Mouse (Mus musculus) telencephalon, adult 2 months (tissue): Measurements from ENCODE around the gene Eipr1.
A peak's percentile ranks its signal among the peaks of the same experiment; 100 is the strongest.
"Not testable (repeated sequence)": the region's sequence is repeated elsewhere in the genome, so short reads cannot be mapped to it uniquely, and the experiment has no call there.

ENCODE experiments used
- DNase-seq: peaks from one replicate; pipeline ENCODE4 v3.0.0-alpha.2; 2011; ENCODE audit warnings: low read depth, low spot score

The Eipr1 gene

DNA sequence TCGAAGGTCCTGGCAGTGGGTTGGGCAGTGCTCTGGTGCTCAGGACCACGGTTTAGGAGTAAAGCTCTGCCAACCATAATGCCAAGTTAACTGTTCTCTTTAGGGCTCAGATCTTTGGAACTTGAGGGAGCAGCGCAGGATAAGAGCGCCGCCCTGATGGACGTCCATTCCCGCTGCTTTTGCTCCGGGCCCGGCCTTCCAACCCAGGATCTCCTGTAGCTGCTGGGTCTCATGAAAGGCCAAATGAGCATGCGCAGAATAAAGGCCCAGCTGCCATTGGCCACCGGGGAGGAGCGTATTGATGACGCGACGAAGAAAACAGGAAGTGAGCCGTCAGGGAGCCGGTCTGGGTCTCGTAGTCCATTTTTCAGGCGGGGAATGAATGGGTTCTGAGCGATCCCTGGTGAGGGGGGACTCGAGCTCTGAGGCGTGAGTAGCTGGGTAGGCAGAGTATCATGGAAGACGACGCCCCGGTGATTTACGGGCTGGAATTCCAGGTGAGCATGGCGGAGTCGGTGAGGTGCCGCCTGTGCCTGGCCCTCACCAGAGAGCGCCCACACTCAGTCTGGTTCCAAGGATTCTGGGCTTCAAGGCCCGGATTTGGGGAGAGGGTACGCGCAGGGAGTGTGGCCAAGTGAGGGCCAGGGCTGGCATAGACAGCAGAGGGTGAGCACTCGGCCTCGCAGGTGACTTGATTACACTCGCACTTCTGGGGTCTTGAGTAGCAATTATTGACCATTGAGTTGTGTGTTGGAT, at the start of gene Eipr1:
TSS of gene Eipr1 (plus strand) at position 296 of the 756 bp plus-strand sequence.
- peak; percentile 93 for DNase-seq

- DNase-seq = no peak
Observed at GRCm38 (mm10) chr12:28704381-28704780, 47.2 kb upstream of the Eipr1 start.

DNA sequence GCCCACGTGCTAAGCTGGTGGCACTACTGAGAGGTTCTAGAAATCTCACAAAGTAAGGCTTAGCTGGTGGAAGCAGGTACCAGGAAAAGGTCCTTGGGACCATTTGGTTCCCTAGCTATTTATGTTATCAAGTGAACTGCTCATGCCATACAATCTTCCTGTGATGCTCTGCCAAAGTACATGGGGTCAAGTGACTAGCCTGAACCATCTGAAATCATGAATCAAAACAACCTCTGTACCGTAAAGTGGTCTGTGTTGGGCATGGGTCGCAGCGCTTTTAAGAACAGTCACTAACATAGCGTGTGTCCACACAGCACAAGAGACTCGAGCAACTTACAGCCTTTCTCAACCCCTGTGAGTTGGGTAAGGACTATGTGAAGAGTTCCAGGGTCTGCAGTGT, 46.4 kb upstream of the Eipr1 start:
- no peak for DNase-seq

GRCm38 (mm10) chr12:28708154-28708553, 43.4 kb upstream of the Eipr1 start:
- DNase-seq = no peak

GRCm38 (mm10) chr12:28710566-28711185, 40.9 kb upstream of the Eipr1 start:
- DNase-seq = peak; percentile 95

GRCm38 (mm10) chr12:28714822-28715632, 36.6 kb upstream of the Eipr1 start:
- DNase-seq = no peak

DNA sequence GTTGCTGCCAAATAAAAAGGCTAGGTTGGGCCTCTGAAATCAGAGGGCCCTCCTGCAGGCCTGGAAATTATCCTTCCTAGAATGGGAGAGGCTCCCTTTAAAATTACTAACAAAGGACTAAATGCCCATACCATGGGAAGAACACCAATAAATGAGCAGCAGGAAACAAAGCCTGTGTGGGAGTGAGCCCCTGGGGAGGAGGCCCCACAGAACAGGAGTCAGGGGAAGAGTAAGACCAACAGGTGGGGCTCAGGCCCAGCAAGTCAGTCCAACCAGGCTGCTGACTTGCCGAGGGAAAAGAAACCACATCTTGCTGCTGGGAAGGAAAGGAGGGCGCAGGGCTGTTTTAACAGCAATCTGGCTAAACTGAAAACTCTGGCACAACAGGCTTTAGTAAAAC, 34.5 kb upstream of the Eipr1 start:
- no peak for DNase-seq

DNA sequence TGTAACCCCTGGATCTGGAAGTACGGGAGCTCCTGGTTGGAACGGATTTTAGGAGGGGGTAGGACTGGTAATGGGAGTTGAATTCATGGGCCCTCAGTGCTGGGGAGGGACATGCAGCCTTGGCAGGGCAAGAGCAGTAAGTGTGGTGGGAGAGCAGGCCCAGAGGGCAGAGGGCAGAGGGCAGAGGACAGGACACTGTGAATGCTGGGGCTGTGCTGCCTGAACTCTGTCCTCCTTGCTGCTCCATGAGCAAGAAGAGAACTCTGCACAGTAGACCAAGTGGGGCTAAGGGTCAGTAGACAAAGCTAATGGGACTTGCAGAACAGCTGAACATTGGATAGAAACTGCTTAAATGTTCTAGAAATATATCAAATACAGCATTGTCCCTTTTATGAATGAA, 33.5 kb upstream of the Eipr1 start:
- no peak for DNase-seq

DNA sequence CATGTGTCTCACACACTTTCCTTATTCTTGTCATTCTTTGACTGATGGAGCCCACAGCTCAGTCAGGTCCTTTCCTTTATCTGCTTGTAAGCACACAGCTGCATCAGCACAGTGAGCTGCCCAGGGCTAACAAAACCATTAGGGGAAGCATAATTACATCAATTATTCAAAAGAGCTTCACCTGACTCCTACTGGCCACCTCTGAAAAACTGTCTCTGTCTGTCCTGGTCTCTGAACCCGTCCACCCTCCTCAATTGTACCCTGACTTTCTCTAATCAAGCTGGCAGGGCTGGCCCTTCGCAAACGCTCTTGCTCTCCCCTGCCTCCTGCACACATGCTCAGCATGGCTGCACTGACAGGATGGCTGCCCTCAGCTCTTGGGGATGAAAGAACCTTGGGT, 27.2 kb upstream of the Eipr1 start:
- no peak for DNase-seq

DNA sequence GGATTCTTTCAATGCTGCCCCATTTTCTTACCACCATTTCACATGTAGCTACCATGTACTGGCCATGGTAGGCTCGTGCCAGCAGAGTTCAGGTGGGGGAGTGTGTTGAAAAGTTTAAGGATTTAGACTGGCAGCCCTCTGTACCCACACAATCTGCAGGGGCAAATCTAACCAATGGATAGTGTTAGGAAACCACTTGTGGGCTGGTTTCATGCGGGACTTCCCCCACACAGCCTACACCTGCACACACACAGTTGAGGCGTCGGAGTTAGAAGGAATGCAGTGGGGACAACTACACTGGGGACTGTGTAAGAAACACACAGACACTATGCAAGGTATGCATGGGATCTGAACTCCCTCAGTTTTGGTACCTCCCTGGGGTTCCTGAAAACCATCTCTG, 25.4 kb upstream of the Eipr1 start:
- no peak for DNase-seq

DNA sequence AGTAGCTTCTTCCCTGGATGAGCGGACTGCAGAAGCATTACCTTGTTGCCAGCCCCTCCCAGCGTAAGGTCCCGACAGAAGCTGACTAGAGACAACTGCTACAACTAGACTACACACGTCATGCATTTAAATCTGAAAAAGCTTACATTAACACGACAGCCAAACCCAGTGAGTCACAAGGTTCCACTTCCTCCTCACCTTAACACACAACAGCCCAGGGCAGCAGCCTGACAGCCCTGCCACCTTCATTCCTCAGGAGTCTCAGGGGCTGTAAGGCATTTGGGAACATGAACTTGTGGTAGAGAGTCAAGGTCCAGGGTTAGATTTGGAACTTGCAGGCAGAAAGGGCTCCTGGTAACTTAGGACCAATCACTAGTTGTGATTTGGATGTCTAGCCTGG, 24.5 kb upstream of the Eipr1 start:
- DNase-seq = no peak

DNA sequence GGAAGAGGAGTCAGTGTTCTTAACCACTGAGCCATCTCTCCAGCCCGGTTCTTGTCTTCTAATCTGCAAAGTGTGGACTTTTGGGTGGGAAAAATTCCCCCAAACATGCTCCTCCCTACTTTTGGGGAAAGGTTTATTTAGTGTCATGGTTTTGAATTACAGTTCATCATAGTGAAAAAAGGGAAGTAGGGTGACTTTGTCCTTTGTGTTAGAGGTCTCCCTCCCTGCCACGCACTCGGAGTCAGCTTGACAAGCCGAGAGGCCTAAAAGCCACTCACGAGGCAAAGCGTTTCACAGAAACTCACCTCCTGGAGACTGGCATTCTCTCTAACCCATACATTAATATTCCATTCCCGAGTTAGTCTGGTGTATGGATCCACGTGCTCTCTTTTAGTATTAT, 19.0 kb upstream of the Eipr1 start:
- DNase-seq = no peak

GRCm38 (mm10) chr12:28733520-28734245, 17.9 kb upstream of the Eipr1 start:
- not testable (repeated sequence) for DNase-seq

GRCm38 (mm10) chr12:28734271-28734670, 17.3 kb upstream of the Eipr1 start:
- no peak for DNase-seq

DNA sequence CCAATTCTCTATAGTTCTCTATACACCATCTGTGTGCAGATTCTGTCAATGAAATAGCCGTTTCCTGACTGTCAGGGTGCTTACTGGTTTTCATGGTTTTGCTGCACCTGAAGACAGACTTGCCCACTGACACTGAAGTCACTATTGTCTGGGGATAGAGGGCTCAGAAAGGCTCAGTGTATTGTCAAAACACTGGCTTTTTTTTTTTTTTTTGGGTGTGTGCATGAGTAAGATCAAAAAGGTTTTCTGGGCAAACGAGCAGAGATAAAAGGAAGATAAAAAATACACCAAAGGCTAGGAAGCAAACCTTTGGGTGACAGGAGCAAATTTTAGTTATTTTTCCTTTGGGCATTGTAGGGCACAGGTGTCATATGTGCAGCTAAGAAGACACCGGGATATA, 16.3 kb upstream of the Eipr1 start:
- no peak for DNase-seq

DNA sequence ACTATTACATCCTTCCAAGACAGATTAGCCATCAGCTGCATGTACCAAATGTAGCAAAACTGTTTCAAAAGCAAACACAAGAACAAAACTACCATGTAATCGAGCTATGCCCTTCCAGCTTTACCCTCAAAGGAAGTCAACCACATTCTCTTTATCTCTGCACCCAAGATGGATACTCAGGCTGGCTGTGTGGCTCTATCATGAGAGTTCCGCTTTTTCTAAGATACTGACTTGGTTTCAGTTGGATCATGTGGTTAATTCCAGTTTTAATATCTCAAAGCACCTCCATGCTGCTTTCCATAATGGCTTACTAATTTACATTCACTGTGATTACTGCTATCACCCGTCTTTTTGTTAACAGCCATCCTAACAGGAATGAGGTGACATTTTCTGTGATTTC, 8.3 kb upstream of the Eipr1 start:
- no peak for DNase-seq

GRCm38 (mm10) chr12:28750021-28750633, 1.5 kb upstream of the Eipr1 start, which contains the start of gene Trappc12:
Gene Trappc12 (minus strand): TSS chr12:28750472.
- DNase-seq = peak; percentile 92

- DNase-seq = no peak
Observed at GRCm38 (mm10) chr12:28750876-28751275, 727 bp upstream of the Eipr1 start.

- no peak for DNase-seq
Observed at GRCm38 (mm10) chr12:28756019-28756418, 4.4 kb downstream of the Eipr1 start.

- no peak for DNase-seq
Observed at GRCm38 (mm10) chr12:28769953-28770352, 18.4 kb downstream of the Eipr1 start.

DNA sequence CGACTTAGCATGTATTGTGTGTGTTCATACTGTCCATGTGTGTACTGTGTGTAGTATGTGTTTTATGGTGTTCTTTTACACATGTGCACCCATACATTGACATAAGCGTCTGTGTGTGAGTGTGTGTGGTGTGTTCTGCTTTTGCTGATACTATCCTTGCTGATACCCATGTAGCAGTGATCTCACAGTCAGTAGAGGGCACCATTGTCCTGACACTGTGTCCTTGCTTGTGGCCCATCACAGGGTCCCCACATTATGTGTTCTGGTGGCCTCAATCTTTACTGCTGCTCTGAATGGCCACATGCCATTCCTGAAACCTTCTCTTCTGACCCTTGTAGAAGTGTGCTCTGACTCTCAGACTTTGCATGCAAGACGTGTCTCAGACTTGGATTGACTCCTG, 22.2 kb downstream of the Eipr1 start:
- no peak for DNase-seq
